Mouse (Mus musculus) embryonic facial prominence, embryonic 15.5 days (tissue): Measurements from ENCODE around the gene Epha7. TPM values are rescaled to one million over a fixed set of nuclear protein-coding genes. Genes with fewer than 3 reads are reported as not detected.
A peak's percentile ranks its signal among the peaks of the same experiment; 100 is the strongest.

Experiments
- ATAC-seq: fragments of 200-750 bp; cut with Nextera tagmentation; 2 replicates; pipeline ENCODE4 v1.8.0; 2017; ENCODE audit warnings: low read depth, moderate TSS enrichment; ENCODE audit not compliant: insufficient number of reproducible peaks, low FRiP score, low TSS enrichment
- H3K27ac ChIP-seq: fragments of 300-500 bp; sonication (generic); replicated peaks from 2 replicates; pipeline ENCODE4 v1.5.1; 2015; ENCODE audit warnings: mild to moderate bottlenecking, inconsistent platforms
- H3K27me3 ChIP-seq: fragments of 300-500 bp; sonication (generic); 2 replicates; pipeline ENCODE4 v1.6.1; 2015; ENCODE audit warnings: inconsistent platforms
- H3K36me3 ChIP-seq: fragments of 300-500 bp; sonication (generic); 2 replicates; pipeline ENCODE4 v1.6.1; 2015; ENCODE audit warnings: mild to moderate bottlenecking, inconsistent platforms
- H3K4me1 ChIP-seq: fragments of 300-500 bp; sonication (generic); 2 replicates; pipeline ENCODE4 v1.6.1; 2015; ENCODE audit warnings: inconsistent platforms
- H3K4me2 ChIP-seq: fragments of 300-500 bp; sonication (generic); replicated peaks from 2 replicates; pipeline ENCODE4 v1.6.1; 2015; ENCODE audit warnings: mild to moderate bottlenecking, inconsistent platforms
- H3K4me3 ChIP-seq: fragments of 300-500 bp; sonication (generic); replicated peaks from 2 replicates; pipeline ENCODE4 v1.5.1; 2015; ENCODE audit warnings: mild to moderate bottlenecking, inconsistent platforms
- H3K9ac ChIP-seq: fragments of 300-500 bp; sonication (generic); 2 replicates; pipeline ENCODE4 v1.6.1; 2015; ENCODE audit warnings: inconsistent platforms
- H3K9me3 ChIP-seq: fragments of 300-500 bp; sonication (generic); replicated peaks from 2 replicates; pipeline ENCODE4 v1.6.1; 2016; ENCODE audit warnings: inconsistent platforms
- WGBS: fragments of 180-500 bp; shearing (Covaris S2); methylation state at CpG from one replicate; pipeline ENCODE4 v1.1.7; 2015; 5-methylcytosine and 5-hydroxymethylcytosine counted together
- polyA plus RNA-seq: library from polyadenylated mRNA; unstranded; fragments of >200 nt; fragmentation: Nextera tagmentation; extraction: Ambion mirVana; gene quantifications from 2 replicates; pipeline ENCODE4 v1.2.1, GENCODE M21; 2015

Epha7 gene
- polyA plus RNA-seq, 1 experiment from 2014 or later = 31.3 TPM

- 86% methylated on average over 4 of the region's 4 CpGs for WGBS
Observed at GRCm38 (mm10) chr4:28846311-28846710, 33.4 kb downstream of the Epha7 start.

DNA sequence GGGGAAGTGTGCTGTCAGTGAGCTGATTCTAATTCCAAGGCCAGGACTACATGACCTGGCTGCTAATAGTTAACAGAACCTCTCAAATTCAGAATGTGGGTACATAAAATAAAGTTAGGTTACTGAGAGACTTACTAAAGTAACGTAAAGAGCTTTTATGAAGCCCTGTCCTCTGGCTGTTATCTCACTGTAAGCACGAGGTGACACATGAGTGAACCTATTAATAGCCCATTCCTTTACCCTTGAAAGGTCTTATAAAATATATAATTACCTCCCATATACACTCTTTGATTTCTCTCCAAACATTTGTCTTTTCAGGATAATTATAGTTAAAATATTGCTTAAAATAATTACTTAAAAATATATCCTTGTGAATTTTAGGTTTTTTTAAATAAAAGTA is 37.5 kb downstream of the Epha7 start:
- 61% methylated on average over 2 of the region's 2 CpGs for WGBS
- Histone ChIP-seq H3K36me3 (no peaks in the 10 kb centered on the region), H3K9me3 (no peaks in the 10 kb centered on the region), H3K4me1 (no peaks in the 10 kb centered on the region), H3K9ac (no peak overlapping the region), H3K4me2 (no peak overlapping the region), H3K27ac (no peak overlapping the region), H3K4me3 (no peak overlapping the region), H3K27me3 (no peaks in the 10 kb centered on the region)
- no peak for ATAC-seq

More at GRCm38 (mm10) chr4:28846311-28846710, 33.4 kb downstream of the Epha7 start:
- H3K9ac ChIP-seq = no peak overlapping the region
- H3K27ac ChIP-seq = no peak overlapping the region
- ATAC-seq = no peak
- H3K9me3 ChIP-seq = no peaks in the 10 kb centered on the region
- H3K36me3 ChIP-seq = no peaks in the 10 kb centered on the region
- no peaks in the 10 kb centered on the region for H3K4me1 ChIP-seq
- no peak overlapping the region for H3K4me3 ChIP-seq
- no peak overlapping the region for H3K4me2 ChIP-seq
- H3K27me3 ChIP-seq = no peaks in the 10 kb centered on the region

DNA sequence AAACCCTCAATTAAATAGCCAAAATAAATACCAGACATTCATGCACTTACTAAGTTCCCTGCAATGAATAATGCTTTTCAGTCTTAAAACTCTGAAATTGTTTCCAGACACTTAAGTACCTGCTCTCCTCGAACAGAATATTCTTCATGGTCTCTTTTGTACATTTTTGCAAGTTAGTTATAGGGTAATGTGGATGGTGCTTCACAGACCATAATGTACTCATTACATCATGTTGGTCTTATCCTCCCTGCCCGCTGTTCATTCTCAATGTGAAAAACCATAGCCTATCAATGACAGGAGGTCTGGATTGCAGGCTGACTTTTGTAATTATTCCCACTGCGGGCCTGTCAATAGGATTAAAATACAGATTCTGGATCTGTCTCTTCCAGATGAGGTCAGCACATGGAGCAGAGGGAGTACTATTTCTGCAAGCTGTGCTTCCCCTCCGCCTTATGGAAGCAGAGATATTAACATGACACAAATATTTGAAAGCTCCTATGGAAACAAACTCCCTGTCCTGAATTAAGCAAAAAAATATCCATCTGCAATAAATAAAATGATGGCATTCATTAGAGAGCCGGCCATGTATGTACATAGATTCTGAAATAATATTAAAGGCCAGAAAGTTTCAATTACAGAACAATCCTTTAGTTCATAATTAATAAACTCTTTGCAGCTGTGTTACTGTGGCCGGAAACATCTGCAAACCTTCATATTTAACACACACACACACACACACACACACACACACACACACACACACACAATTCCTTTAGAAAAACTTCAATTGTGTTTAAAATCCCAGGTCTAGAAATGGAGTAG is 50.1 kb downstream of the Epha7 start:
- H3K4me2 ChIP-seq = no peak overlapping the region
- no peaks in the 10 kb centered on the region for H3K9me3 ChIP-seq
- no peaks in the 10 kb centered on the region for H3K27me3 ChIP-seq
- 0 out of 2 replicates have a peak, but pooled peaks cover 2% of the 10 kb centered on the region for H3K4me1 ChIP-seq
- peak; percentile 86 for ATAC-seq
- WGBS = 38% methylated on average over 6 of the region's 6 CpGs
- H3K9ac ChIP-seq = no peak overlapping the region
- H3K36me3 ChIP-seq = no peaks in the 10 kb centered on the region
- peak overlapping the region; percentile 34 for H3K27ac ChIP-seq
- H3K4me3 ChIP-seq = no peak overlapping the region

- no peak for ATAC-seq
- no peak overlapping the region for H3K27ac ChIP-seq
- H3K9ac ChIP-seq = no peak overlapping the region
- no peak overlapping the region for H3K4me2 ChIP-seq
- 21% methylated on average over 2 of the region's 2 CpGs for WGBS
- 0 out of 2 replicates have a peak, but pooled peaks cover 2% of the 10 kb centered on the region for H3K4me1 ChIP-seq
- H3K27me3 ChIP-seq = no peaks in the 10 kb centered on the region
- H3K9me3 ChIP-seq = no peaks in the 10 kb centered on the region
- H3K36me3 ChIP-seq = no peaks in the 10 kb centered on the region
- no peak overlapping the region for H3K4me3 ChIP-seq
Observed at GRCm38 (mm10) chr4:28866411-28866810, 53.5 kb downstream of the Epha7 start.

DNA sequence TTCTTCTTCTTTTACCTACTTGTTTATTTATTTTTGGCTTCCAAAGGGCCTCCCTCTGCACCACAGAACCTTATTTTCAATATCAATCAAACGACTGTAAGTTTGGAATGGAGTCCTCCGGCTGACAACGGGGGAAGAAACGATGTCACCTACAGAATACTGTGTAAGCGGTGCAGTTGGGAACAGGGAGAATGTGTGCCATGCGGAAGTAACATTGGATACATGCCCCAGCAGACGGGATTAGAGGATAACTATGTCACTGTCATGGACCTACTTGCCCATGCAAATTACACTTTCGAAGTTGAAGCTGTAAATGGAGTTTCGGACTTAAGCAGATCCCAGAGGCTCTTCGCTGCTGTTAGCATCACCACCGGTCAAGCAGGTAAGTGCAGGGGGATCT is 58.7 kb downstream of the Epha7 start:
- Histone ChIP-seq H3K4me2 (no peak overlapping the region), H3K27ac (no peak overlapping the region), H3K27me3 (no peaks in the 10 kb centered on the region), H3K36me3 (no peaks in the 10 kb centered on the region), H3K4me1 (no peaks in the 10 kb centered on the region), H3K4me3 (no peak overlapping the region), H3K9ac (no peak overlapping the region), H3K9me3 (no peaks in the 10 kb centered on the region)
- no peak for ATAC-seq
- 89% methylated on average over 11 of the region's 11 CpGs for WGBS

GRCm38 (mm10) chr4:28881271-28882044 is 68.5 kb downstream of the Epha7 start:
- Histone ChIP-seq H3K27ac (no peak overlapping the region), H3K4me2 (no peak overlapping the region), H3K27me3 (no peaks in the 10 kb centered on the region), H3K36me3 (no peaks in the 10 kb centered on the region), H3K4me1 (no peaks in the 10 kb centered on the region), H3K9ac (no peak overlapping the region), H3K4me3 (no peak overlapping the region), H3K9me3 (no peaks in the 10 kb centered on the region)
- no peak for ATAC-seq
- WGBS = 53% methylated on average over 5 of the region's 5 CpGs

GRCm38 (mm10) chr4:28889630-28890029 is 76.7 kb downstream of the Epha7 start:
- H3K9me3 ChIP-seq = no peaks in the 10 kb centered on the region
- WGBS = 87% methylated on average over 5 of the region's 5 CpGs

GRCm38 (mm10) chr4:28890102-28890501 is 77.2 kb downstream of the Epha7 start:
- Histone ChIP-seq H3K4me1 (no peaks in the 10 kb centered on the region), H3K9me3 (no peaks in the 10 kb centered on the region), H3K4me2 (no peak overlapping the region), H3K4me3 (no peak overlapping the region), H3K9ac (no peak overlapping the region), H3K27me3 (no peaks in the 10 kb centered on the region), H3K36me3 (no peaks in the 10 kb centered on the region), H3K27ac (no peak overlapping the region)
- ATAC-seq = no peak
- 35% methylated on average over 3 of the region's 3 CpGs for WGBS

More at GRCm38 (mm10) chr4:28889630-28890029, 76.7 kb downstream of the Epha7 start:
- no peak for ATAC-seq
- Histone ChIP-seq H3K4me2 (no peak overlapping the region), H3K4me1 (no peaks in the 10 kb centered on the region), H3K36me3 (no peaks in the 10 kb centered on the region), H3K9ac (no peak overlapping the region), H3K27me3 (no peaks in the 10 kb centered on the region), H3K27ac (no peak overlapping the region), H3K4me3 (no peak overlapping the region)

- ATAC-seq = no peak
Observed at GRCm38 (mm10) chr4:28895480-28895879, 82.5 kb downstream of the Epha7 start.

GRCm38 (mm10) chr4:28899373-28899772 is 86.4 kb downstream of the Epha7 start:
- H3K4me3 ChIP-seq = no peak overlapping the region
- no peak overlapping the region for H3K4me2 ChIP-seq
- no peaks in the 10 kb centered on the region for H3K27me3 ChIP-seq
- no peak overlapping the region for H3K27ac ChIP-seq
- no peaks in the 10 kb centered on the region for H3K9me3 ChIP-seq
- H3K9ac ChIP-seq = no peak overlapping the region
- H3K4me1 ChIP-seq = no peaks in the 10 kb centered on the region
- 88% methylated on average over 4 of the region's 4 CpGs for WGBS
- H3K36me3 ChIP-seq = no peaks in the 10 kb centered on the region
- ATAC-seq = no peak

More at GRCm38 (mm10) chr4:28895480-28895879, 82.5 kb downstream of the Epha7 start:
- no peaks in the 10 kb centered on the region for H3K27me3 ChIP-seq
- no peaks in the 10 kb centered on the region for H3K9me3 ChIP-seq
- H3K4me1 ChIP-seq = no peaks in the 10 kb centered on the region
- no peak overlapping the region for H3K4me3 ChIP-seq
- H3K9ac ChIP-seq = no peak overlapping the region
- WGBS = 90% methylated on average over 7 of the region's 7 CpGs
- H3K36me3 ChIP-seq = no peaks in the 10 kb centered on the region
- no peak overlapping the region for H3K27ac ChIP-seq
- no peak overlapping the region for H3K4me2 ChIP-seq

DNA sequence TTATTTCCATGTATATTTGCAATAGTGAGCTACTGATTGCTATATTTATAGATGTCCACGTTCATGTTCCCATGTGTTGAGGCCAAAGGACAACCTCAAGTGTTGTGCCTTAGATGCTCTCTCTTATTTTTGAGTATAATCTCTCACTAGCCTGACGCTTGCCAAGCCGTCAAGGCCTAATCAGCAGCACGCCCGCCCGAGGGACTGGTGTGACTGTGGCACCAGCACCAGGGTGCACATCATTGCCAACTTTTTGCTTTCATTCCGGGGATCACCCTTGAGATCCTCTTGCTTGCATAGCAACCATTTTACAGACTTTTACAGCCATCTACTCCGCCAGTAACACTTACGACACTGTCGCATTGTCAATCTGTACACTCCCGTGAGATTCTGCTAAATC is 86.9 kb downstream of the Epha7 start:
- H3K4me2 ChIP-seq = no peak overlapping the region
- H3K27ac ChIP-seq = no peak overlapping the region
- H3K9ac ChIP-seq = no peak overlapping the region
- 94% methylated on average over 11 of the region's 11 CpGs for WGBS
- ATAC-seq = no peak
- H3K27me3 ChIP-seq = no peaks in the 10 kb centered on the region
- H3K4me1 ChIP-seq = no peaks in the 10 kb centered on the region
- H3K36me3 ChIP-seq = no peaks in the 10 kb centered on the region
- no peak overlapping the region for H3K4me3 ChIP-seq
- H3K9me3 ChIP-seq = no peaks in the 10 kb centered on the region
